Mouse (Mus musculus) 3134 (cell line): Measurements from ENCODE around the gene Tas2r144.

Experiments
- DNase-seq: peaks from one replicate; pipeline ENCODE4 v3.0.0-alpha.2; 2011; ENCODE audit warnings: low spot score; ENCODE audit not compliant: insufficient read length; ENCODE audit errors: extremely low read depth

Tas2r144 gene

DNA sequence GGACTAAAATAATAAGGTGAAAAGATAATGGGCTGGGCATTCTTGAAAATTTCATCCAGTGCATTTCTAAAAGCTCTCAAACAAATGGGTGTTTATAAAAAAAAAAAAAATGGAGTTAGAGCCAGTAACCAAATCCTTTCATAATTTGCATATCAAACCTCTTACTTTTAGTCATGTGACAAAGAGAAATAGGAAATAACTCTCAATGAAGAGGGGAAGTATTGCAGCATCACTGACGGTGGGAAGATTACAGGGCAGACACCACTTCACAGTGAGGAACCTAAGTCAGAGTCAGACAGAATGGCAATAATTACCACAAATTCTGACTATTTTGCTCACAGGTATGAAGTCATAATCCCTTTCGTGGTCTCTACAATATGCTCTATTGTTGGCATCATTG lies at the start of gene Tas2r144:
Gene Tas2r144 (plus strand): TSS at position 301 of the 400 bp plus-strand sequence.
- DNase-seq = no peak

DNA sequence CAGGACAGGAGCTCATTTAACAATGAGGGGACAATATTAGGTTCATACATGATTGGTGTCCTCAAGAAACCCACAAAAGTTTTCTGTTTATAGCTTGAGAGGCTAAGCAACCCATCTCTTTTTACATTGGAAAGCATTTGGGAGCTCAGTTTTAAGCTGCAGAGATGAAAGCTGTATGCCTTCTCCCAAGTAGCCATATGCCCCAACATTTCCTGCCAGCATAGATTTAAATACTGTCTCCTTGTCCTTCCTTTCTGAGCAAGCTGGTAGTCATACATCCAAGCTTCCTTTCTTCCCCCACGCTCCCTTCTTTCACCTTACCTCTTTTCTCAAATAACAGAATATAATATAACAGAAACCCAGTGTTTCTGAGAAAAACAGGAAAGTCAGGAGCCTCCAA lies 32.7 kb upstream of the Tas2r144 start:
- no peak for DNase-seq

DNA sequence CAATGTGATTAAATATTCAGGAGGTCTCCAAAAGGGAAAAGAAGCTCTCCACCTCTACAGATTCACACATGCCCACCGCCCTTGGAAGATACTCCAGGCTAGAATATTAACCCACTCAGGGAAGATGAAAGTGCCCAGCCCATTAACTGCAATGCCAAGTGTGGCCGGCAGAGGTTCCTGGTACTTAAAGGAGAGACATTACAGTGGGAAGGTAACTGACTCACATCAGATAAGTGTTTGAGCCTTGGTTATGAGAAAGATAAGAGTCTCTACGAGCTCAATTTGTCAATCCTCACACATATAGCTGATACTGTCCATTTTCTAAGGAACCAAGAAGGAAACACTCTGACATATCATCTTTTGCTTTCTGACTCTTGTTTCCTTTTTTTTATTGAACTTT lies 28.9 kb upstream of the Tas2r144 start:
- DNase-seq = no peak

DNA sequence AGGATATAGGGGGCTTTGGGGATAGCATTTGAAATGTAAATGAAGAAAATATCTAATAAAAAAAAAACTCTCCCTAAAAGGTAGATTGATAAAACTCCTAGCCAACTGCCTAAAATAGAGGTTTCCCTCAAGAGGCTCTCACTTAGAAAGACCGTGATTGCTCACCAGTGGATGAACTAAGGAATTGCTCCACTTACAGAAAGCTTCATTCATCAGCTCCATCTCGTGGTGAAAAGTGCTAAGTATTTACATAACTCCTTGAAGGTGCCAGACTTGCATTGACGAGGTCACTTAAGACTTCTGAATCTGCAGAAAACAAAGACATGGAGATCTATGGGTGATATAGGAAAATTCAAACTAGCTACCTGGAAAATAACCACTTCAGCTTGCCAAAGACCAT lies 17.4 kb upstream of the Tas2r144 start:
- DNase-seq = no peak

DNA sequence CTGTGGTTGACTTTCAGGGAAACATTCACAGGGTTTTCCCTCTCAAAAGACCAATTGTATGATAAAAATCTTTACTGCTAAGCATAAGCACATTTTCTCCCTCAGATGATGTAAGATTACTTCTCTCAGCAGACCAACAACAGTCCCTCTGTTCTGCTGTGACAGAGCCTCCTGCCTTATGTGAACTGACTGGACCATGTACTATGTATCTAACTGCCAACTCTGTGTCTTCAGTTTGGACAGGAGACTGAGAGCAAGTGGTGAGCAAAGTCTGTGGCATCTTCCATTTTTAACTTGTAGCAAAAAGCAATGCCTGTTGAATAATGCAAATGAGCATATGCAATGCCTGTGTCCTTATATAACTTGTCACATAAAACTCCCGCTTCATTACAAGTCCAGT lies 15.6 kb upstream of the Tas2r144 start:
- no peak for DNase-seq

DNA sequence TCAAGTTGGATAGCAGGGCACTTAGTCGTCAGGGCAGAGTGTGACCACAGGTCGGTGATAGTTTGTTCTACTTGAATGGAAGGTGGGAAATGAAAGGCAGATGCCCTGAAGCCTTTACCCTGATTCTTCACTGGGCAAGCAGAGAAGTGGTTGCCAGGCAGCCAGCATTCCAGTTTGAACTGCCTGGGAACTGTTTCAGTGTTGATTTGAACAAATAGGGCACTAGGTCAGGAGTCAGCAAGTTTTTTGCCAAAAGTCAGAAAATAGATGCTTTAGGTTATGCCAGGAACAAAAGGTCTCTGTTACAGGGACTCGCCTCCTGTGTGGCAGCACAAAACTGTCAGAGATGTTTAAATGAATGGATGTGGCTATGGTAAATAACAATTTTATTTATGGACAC lies 7.2 kb downstream of the Tas2r144 start:
- DNase-seq = no peak

DNA sequence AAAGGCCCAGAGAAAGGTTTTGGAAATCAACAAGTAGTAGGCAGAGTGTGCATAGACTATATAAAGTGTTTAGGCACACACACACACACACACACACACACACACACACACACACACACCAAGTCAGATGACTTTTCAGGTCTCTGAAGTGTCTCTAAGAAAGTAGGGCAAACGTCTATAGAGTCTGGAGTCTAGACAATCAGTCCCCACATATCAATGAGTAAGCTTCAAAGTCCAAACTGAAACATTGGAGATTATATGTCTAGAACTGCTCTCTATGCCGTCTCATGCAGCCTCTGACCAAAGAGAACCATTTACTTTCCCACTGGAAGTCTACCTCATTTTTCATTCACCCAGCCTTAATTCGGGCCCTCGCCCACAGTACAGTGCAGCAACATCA lies 9.9 kb downstream of the Tas2r144 start:
- DNase-seq = no peak

DNA sequence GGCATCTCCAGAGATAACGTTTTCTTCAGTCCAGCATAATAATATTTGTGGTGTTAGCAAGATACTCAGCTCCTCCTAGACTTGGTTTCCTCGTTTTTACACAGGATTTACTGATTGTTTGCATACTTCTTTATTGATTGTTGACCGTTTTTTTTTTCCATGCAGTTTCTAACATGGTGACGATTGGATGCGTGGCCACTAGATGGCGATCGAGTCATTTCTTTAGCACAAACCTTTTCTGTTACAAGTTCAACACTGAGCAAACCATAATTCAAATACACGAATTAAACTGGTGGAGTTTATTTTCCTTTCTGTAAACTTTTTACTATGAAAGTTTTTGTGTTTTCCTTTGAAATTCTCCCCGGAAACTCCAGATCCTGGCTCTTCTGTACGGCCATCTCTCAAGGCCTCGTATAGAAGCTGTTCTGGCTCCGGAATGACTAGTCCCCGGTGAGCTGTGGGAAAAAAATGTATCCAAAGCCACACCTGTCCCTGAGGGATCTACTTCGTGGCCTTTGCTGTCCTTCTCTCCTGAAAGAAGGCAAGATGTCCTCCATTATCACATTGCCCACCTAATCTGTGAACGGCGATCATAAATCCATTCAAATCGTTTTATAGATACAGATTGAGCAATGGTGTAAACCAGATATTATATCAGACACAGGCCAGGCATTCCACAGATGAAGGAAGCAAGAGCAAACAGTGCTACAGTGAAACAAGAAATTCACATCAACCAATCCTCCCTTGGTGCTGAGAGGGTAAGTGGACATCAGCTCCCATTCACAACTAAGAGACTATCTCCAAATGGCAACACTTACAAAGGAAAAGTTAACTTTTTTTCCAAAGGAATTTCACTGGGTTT lies 12.3 kb downstream of the Tas2r144 start:
- peak; percentile 3 for DNase-seq

DNA sequence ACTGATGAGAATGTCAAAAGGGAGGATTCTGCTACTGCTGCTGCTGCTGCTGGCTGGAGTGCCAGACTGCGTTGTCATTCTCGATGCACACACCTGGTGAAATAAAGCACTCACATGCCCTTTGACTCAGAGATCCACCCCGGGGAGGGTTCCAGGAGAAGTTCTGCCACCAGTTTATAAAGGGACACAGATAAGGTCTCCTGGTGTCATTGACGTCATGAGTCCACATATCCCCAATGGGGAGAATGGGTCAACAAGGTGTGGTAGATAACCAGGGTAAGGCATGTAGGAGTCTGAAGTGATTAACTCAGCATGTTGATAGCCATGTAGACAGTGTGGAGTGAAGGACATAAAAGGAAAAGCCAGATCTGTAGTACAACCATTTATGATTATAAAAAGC lies 14.5 kb downstream of the Tas2r144 start:
- no peak for DNase-seq

DNA sequence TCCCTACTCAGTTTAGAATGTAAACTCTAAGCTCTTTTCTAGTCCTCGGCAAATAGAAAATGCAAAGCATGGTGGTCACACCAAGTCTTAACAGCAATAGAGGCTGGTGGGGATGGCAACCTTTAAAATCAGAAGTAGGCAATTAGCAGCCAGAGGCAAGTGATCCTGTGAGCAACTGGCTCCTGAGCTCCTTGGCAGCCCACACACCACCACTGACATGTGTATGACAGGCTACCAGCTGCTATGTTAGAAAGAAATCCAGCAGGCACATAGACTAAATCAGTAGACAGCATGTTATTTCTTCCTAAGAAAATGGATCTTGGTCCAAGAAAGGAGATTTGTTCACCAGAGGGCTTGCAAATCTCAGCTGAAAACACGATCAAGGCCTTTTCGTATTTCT lies 16.1 kb downstream of the Tas2r144 start:
- DNase-seq = no peak

DNA sequence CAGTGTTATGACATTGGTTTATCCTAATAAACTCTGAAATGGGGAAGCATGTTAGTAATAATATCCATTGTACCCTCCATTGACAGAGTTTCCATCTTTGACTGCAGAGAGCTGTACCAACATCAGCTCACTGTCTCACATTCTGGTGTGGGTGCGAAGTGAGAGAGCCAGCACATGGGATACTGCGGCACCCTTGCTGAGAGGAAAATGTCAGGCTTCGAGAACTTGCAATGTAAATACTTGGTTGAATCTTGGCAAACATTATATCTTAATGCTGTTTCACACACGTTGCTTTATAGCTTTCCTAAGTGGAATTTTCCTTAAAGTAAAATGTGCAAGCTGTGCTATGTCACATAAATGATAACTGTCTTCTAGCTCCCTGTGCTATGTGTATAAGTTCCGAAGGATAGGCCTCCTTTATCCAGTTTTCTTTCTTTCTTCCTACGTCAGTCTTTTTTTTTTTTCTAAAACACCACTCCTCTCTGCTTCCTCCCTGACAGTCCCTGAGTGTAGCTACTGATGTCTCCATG lies 22.2 kb downstream of the Tas2r144 start:
- DNase-seq = no peak

DNA sequence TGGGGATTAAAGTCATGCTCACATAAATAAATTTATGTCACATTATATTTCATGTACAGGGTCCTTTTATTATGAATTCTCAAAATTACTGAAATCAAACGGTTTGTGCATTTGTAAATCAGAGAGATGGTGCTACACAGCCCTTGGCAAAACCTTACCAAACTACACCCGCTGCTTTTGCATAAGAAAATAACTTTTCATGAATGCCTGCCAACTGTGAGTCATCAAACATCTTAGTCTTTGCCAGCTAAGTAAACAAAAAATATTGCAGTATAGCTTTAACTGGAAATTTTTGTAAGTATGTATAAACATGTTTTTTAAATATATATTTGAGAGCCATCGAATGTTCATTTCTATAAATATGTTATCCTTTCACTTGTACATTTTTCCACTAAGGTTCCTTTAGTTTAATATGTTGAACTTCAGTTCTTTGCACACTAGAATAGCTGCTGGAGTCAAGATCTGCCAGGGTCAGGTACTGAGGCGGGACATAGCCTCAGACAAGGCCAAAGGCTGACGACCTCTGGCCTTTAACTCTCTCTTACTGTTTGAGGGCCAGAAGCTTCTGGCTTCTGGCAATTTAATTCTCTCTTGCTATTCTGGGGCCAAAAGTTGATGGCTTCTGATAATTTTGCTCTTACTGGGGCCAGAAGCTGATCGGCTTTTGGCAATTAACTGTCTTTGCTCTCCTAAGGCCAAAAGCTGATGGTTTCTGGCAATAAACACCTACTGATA lies 26.4 kb downstream of the Tas2r144 start:
- no peak for DNase-seq

DNA sequence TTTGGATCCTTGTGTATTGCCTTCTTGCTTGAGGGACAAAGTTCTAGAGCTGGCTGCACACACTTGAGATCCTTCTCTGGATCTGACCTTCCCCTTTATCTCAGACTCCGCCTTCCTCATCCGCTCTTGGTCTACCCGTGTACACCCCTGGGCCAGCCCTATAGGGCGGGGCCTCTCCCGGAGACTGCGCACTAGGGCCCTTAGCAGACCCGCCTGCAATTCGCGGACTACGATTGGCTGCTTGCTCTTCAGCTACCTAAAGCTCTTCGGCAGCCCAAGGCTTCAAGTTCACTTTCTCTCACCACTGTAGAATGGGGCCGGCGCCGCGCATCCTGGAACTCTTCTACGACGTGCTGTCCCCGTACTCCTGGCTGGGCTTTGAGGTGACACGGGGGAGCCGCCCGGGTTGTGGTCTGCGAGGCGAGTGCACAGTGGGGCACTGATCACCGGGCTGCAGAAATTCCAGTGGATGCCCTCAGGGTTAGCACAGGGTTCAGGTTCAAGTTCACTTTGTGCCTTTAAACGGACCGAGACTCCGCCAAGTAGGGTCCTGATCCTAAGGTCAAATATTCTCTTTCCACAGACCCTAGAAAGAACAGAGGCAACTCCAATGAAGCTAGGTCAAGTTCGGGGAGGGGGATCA lies 30.7 kb downstream of the Tas2r144 start, which contains the start of gene Gstk1:
Gene Gstk1 (plus strand): TSS at position 225 of the 643 bp plus-strand sequence.
- no peak for DNase-seq

DNA sequence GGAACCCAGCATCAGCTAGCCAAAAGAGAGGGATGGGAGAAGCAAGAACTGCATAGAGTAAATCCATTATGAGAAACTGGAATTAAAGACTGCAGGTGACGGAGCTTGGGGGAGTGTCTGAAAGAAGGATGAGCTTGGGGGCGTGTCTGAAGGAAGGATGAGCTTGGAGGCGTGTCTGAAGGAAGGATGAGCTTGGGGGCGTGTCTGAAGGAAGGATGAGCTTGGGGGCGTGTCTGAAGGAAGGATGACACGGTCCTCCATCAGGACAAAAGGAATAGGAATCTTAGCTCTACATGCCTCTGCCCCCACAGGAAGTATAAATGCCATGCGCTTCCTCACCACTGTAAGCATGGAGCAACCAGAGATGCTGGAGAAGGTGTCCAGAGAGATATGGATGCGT lies 32.0 kb downstream of the Tas2r144 start:
- DNase-seq = no peak

DNA sequence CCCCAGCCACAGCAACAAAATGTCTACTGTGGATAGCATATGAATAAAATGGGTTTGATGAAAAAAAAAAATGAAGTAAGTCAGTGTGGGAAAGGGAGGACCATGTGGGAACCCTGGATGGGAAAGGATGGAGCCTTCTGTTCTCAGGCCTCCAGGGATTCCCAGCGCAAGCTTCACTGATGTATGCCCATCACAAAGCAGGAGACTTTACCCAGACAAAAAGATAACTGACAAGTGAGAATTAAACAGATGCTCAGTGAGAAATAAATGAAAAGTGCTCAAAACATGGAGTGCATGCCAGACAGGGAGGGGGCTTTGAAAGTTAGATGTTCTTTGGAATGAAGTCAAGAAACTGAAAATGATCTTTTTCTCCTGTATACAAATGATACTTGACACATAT lies 32.9 kb downstream of the Tas2r144 start:
- no peak for DNase-seq

DNA sequence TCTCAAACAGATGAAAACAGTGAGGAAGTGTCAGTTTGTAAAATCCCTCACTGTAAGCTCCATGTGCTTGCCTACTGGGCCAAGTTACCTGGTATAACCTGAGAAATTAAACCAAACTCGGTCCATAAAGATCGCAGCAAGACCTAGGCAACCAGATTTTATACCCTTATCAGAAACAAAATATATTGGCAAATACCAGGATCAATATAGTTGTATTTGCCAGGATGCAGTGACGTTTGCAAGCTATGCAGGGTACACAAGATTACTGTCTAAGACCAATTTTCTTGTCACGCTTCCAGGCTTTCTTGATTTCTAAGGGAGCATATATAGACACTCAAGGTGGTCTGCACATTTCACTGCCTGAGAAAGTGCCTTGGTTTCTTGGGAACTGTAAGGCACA lies 36.7 kb downstream of the Tas2r144 start:
- DNase-seq = no peak

DNA sequence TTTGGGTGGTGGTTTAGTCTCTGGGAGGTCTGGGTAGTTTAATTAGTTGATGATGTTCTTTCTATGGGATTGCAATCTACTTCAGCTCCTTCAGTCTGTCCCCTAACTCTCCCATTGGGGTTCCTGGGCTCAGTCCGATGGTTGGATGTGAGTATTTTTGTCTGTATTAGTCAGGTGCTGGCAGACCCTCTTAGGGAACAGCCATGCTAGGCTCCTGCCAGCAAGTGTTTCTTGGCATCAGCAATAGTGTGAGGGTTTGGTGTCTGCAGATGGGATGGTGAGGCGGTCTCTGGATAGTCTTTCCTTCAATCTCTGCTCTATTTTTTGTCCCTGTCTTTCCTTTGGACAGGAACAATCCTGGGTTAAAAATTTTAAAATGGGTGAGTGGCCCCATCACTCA lies 38.0 kb downstream of the Tas2r144 start:
- no peak for DNase-seq

DNA sequence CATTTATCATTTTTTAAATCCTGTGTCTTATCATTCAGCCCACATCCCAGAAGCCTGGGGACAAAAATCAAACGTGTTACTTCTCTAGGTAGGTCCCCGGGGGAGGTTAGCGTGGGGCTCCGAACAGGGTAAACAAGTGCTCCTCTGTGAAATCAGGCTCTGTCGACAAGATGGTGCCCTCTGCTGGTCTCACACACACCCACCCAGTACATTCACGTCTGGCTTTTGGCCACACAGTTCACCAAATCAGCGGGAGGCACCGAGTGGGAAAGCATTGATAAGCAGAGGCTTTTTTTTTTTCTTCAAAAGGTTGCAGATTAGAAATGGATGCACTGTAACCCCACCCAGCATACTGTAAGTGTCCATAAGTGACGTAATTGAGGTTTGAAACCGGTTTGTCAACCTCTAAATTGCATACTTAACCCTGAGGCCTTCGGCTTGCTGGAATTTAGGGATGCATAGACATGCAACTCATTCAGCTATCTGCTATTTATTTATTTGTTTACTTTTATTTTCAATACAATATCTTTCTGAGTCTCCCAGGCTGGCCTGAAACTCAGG lies 42.3 kb downstream of the Tas2r144 start:
- no peak for DNase-seq

DNA sequence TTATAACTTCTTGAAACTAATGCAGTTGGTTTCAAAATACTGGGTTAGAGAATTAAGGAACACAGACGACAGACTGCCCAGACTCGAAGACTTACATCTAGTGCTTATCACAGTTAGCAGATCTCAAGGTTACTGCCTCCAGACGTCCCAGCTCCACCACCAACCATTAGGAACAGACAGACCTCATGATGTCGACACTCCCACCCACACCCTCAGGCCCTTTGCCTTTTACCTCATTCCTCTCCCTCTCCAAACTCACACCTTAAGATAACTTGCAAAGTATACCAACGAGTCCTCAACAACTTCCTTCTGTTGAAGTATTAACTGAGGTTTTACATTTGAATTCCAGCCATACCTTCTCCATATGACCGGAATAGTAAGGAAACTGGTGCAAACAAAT lies 45.3 kb downstream of the Tas2r144 start:
- no peak for DNase-seq

DNA sequence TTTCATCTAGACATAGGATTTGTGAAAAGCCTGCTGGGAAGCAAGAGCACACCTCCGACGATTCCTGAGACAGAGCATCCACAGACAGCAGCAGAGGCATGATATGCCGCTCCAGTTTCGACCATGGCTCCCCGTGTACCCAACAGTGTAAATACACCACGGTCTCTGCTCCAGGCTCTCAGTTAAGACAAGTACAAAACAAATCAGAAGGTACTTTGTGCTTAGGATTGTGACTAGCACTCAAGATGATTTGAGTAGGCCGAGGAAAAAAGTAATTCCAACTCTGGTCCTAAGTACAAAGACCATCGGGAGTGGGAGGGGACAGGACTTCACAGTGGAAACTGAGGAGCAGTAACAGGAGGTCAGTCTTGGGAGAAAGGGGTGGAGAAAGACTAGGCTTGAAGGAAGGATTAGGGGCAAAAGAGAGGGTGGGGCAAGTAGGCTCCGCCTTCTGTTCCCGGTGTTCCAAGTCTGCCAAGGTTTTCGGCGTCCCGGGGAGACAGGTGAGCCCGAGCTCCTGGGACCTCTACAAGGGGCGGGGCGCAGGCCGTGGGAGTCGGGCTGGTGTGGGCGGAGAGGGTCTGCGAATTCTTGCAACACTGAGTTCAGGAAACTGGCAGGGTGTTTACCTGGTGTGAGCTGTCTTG lies 46.5 kb downstream of the Tas2r144 start, which contains the start of gene Tmem139:
Gene Tmem139 (plus strand): TSS at position 447 of the 647 bp plus-strand sequence.
- DNase-seq = no peak
